Mouse (Mus musculus): ENCODE data around the gene Med25.
"Not testable (repeated sequence)": the region's sequence is repeated elsewhere in the genome, so short reads cannot be mapped to it uniquely, and the experiment has no call there.

Med25 gene

GRCm38 (mm10) chr7:44893197-44893596 is 685 bp upstream of the Med25 start:
- in situ Hi-C loops (cut with MboI, MseI), result no loop called here

GRCm38 (mm10) chr7:44891611-44892010 is 901 bp downstream of the Med25 start:
- in situ Hi-C loops (cut with MboI, MseI), result no loop called here

- in situ Hi-C loops (cut with MboI, MseI), result no loop called here
Observed at GRCm38 (mm10) chr7:44890737-44891136, 1.8 kb downstream of the Med25 start.

- in situ Hi-C loops (cut with MboI, MseI), result no loop called here
Observed at GRCm38 (mm10) chr7:44890180-44890579, 2.3 kb downstream of the Med25 start.

GRCm38 (mm10) chr7:44888256-44889105 is 4.0 kb downstream of the Med25 start:
- in situ Hi-C loops (cut with MboI, MseI), result no loop called here

- in situ Hi-C loops (cut with MboI, MseI), result no loop called here
Observed at GRCm38 (mm10) chr7:44886964-44887363, 5.5 kb downstream of the Med25 start.

GRCm38 (mm10) chr7:44884637-44885036 is 7.9 kb downstream of the Med25 start:
- in situ Hi-C loops (cut with MboI, MseI), result no loop called here

- in situ Hi-C loops (cut with MboI, MseI), result no loop called here
Observed at GRCm38 (mm10) chr7:44883036-44883435, 9.5 kb downstream of the Med25 start.

- in situ Hi-C loops (cut with MboI, MseI), result no loop called here
Observed at GRCm38 (mm10) chr7:44877833-44878232, 14.7 kb downstream of the Med25 start.

- in situ Hi-C loops (cut with MboI, MseI), result not testable (repeated sequence)
Observed at GRCm38 (mm10) chr7:44871774-44872173, 20.7 kb downstream of the Med25 start.

- in situ Hi-C loops (cut with MboI, MseI), result no loop called here
Observed at GRCm38 (mm10) chr7:44871181-44871580, 21.3 kb downstream of the Med25 start.

- in situ Hi-C loops (cut with MboI, MseI), result no loop called here
Observed at GRCm38 (mm10) chr7:44870614-44871013, 21.9 kb downstream of the Med25 start.

- in situ Hi-C loops (cut with MboI, MseI), result no loop called here
Observed at GRCm38 (mm10) chr7:44869697-44870528, 22.6 kb downstream of the Med25 start, which contains the start of gene Ptov1. Gene Ptov1 (minus strand): TSS chr7:44869788.

- in situ Hi-C loops (cut with MboI, MseI), result no loop called here
Observed at GRCm38 (mm10) chr7:44868919-44869696, 23.4 kb downstream of the Med25 start.

- in situ Hi-C loops (cut with MboI, MseI), result no loop called here
Observed at GRCm38 (mm10) chr7:44868465-44868864, 24.0 kb downstream of the Med25 start.

GRCm38 (mm10) chr7:44867802-44868201 is 24.7 kb downstream of the Med25 start:
- in situ Hi-C loops (cut with MboI, MseI), result no loop called here

GRCm38 (mm10) chr7:44867010-44867702 is 25.4 kb downstream of the Med25 start:
- in situ Hi-C loops (cut with MboI, MseI), result no loop called here

- in situ Hi-C loops (cut with MboI, MseI), result no loop called here
Observed at GRCm38 (mm10) chr7:44866276-44867009, 26.1 kb downstream of the Med25 start.

GRCm38 (mm10) chr7:44864595-44865542 is 27.6 kb downstream of the Med25 start:
- in situ Hi-C loops (cut with MboI, MseI), result no loop called here
